Mouse (Mus musculus) lung, embryonic 14.5 days (tissue): ENCODE data around the gene Dusp18. TPM values are rescaled to one million over a fixed set of nuclear protein-coding genes. Genes with fewer than 3 reads are reported as not detected.
"Not testable (repeated sequence)": the region's sequence is repeated elsewhere in the genome, so short reads cannot be mapped to it uniquely, and the experiment has no call there.

Experiments
- ATAC-seq: fragments of 200-750 bp; cut with Nextera tagmentation; 2 replicates; pipeline ENCODE4 v1.8.0; 2017; ENCODE audit warnings: mild to moderate bottlenecking, moderate TSS enrichment, moderate library complexity; ENCODE audit not compliant: insufficient read depth
- DNase-seq: peaks from one replicate; pipeline ENCODE4 v3.0.0-alpha.2; 2015
- H3K27ac ChIP-seq: fragments of 300-500 bp; sonication (generic); 2 replicates; pipeline ENCODE4 v1.5.1; 2014; ENCODE audit warnings: low read depth, mild to moderate bottlenecking, moderate library complexity
- H3K27me3 ChIP-seq: fragments of 300-500 bp; sonication (generic); 2 replicates; pipeline ENCODE4 v1.6.1; 2014; ENCODE audit warnings: low read length, control low read depth; ENCODE audit not compliant: insufficient read depth
- H3K36me3 ChIP-seq: fragments of 300-500 bp; sonication (generic); 2 replicates; pipeline ENCODE4 v1.6.1; 2014; ENCODE audit warnings: control low read depth; ENCODE audit not compliant: insufficient read depth
- H3K4me1 ChIP-seq: fragments of 300-500 bp; sonication (generic); 2 replicates; pipeline ENCODE4 v1.6.1; 2014; ENCODE audit warnings: antibody characterized with exemption, control low read depth; ENCODE audit not compliant: insufficient read depth
- H3K4me2 ChIP-seq: fragments of 300-500 bp; sonication (generic); 2 replicates; pipeline ENCODE4 v1.6.1; 2014; ENCODE audit warnings: mild to moderate bottlenecking
- H3K4me3 ChIP-seq: fragments of 300-500 bp; sonication (generic); 2 replicates; pipeline ENCODE4 v1.5.1; 2014; ENCODE audit warnings: low read depth, low read length
- H3K9ac ChIP-seq: fragments of 300-500 bp; sonication (generic); 2 replicates; pipeline ENCODE4 v1.6.1; 2014
- H3K9me3 ChIP-seq: fragments of 300-500 bp; sonication (generic); 2 replicates; pipeline ENCODE4 v1.6.1; 2016; ENCODE audit warnings: low read depth, low read length, control low read depth
- CTCF ChIP-seq: IDR thresholded peaks from 2 replicates; pipeline ENCODE4 v1.5.1; 2016; ENCODE audit warnings: antibody characterized with exemption, low read depth
- WGBS: fragments of 180-500 bp; shearing (Covaris S2); extraction: QIAGEN DNeasy Blood & Tissue Kit; methylation state at CpG from one replicate; pipeline ENCODE4 v1.1.7; 2014; 5-methylcytosine and 5-hydroxymethylcytosine counted together
- polyA plus RNA-seq: library from polyadenylated mRNA; unstranded; fragments of >200 nt; fragmentation: Nextera tagmentation; extraction: Ambion mirVana; gene quantifications from 2 replicates; pipeline ENCODE4 v1.2.1, GENCODE M21; 2014

Gene Dusp18
- polyA plus RNA-seq, 1 experiment from 2014 or later, result 11.0 TPM

- H3K9ac ChIP-seq, result no peak overlapping the region
- no peak for ATAC-seq
- WGBS, result 62% methylated on average over 5 of the region's 5 CpGs
Observed at GRCm38 (mm10) chr11:3910513-3911310, 15.7 kb downstream of the Dusp18 start.

DNA sequence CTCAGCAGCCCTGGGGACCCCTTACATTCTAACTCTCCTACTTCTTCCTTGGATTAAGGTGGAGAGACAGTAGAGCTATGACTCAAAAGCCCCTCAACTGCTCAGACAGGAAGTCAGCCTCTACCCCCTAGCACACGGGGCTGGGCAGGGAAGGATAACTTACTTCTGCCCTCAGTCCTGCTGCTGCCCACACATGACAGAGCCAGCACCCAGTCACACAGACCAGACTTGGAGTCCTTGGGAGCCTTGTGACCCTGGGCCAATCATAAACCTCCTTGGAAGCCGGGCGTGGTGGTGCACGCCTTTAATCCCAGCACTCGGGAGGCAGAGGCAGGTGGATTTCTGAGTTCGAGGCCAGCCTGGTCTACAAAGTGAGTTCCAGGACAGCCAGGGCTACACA, 16.4 kb downstream of the Dusp18 start:
- not testable (repeated sequence) for H3K27ac ChIP-seq, H3K9ac ChIP-seq, H3K4me3 ChIP-seq, H3K36me3 ChIP-seq, H3K4me1 ChIP-seq, DNase-seq, H3K9me3 ChIP-seq, H3K27me3 ChIP-seq, ATAC-seq
- peak overlapping the region; percentile 11; the same call in 1 of the 2 replicates for H3K4me2 ChIP-seq
- 88% methylated on average over 6 of the region's 6 CpGs for WGBS

More at GRCm38 (mm10) chr11:3910513-3911310, 15.7 kb downstream of the Dusp18 start:
- Histone ChIP-seq H3K27me3 (0 out of 2 replicates have a peak, but pooled peaks cover 5% of the 10 kb centered on the region), H3K4me3 (no peak overlapping the region), H3K4me1 (peaks cover 10% of the 10 kb centered on the region), H3K4me2 (peak overlapping the region; percentile 11; the same call in 1 of the 2 replicates), H3K27ac (no peak overlapping the region), H3K9me3 (no peaks in the 10 kb centered on the region), H3K36me3 (no peaks in the 10 kb centered on the region)
- no peak for TF ChIP-seq CTCF
- no peak for DNase-seq

GRCm38 (mm10) chr11:3912100-3912874, 17.2 kb downstream of the Dusp18 start:
- no peak overlapping the region for H3K27ac ChIP-seq
- H3K9me3 ChIP-seq, result no peaks in the 10 kb centered on the region
- peak overlapping the region; percentile 96 for H3K4me2 ChIP-seq
- WGBS, result 19% methylated on average over 19 of the region's 19 CpGs
- H3K9ac ChIP-seq, result peak overlapping the region; percentile 46
- TF ChIP-seq CTCF, result no peak
- peaks cover 10% of the 10 kb centered on the region for H3K4me1 ChIP-seq
- H3K27me3 ChIP-seq, result 0 out of 2 replicates have a peak, but pooled peaks cover 5% of the 10 kb centered on the region
- H3K36me3 ChIP-seq, result no peaks in the 10 kb centered on the region
- peak overlapping the region; percentile 50 for H3K4me3 ChIP-seq
- DNase-seq (peak; percentile 59), ATAC-seq (peak; percentile 0; the same call in 1 of the 2 replicates)

- DNase-seq (peak; percentile 40), ATAC-seq (peak; percentile 4)
- no peak overlapping the region for H3K27ac ChIP-seq
- peak; percentile 38 for TF ChIP-seq CTCF
- WGBS, result 5% methylated on average over 16 of the region's 16 CpGs
- H3K9ac ChIP-seq, result peak overlapping the region; percentile 46
- no peaks in the 10 kb centered on the region for H3K36me3 ChIP-seq
- peak overlapping the region; percentile 96 for H3K4me2 ChIP-seq
- no peaks in the 10 kb centered on the region for H3K9me3 ChIP-seq
- peaks cover 10% of the 10 kb centered on the region for H3K4me1 ChIP-seq
- 0 out of 2 replicates have a peak, but pooled peaks cover 5% of the 10 kb centered on the region for H3K27me3 ChIP-seq
- H3K4me3 ChIP-seq, result peak overlapping the region; percentile 50
Observed at GRCm38 (mm10) chr11:3912875-3913271, 17.8 kb downstream of the Dusp18 start.

- Histone ChIP-seq H3K9ac (peak overlapping the region; percentile 46), H3K4me3 (peak overlapping the region; percentile 50), H3K27me3 (0 out of 2 replicates have a peak, but pooled peaks cover 5% of the 10 kb centered on the region), H3K36me3 (no peaks in the 10 kb centered on the region), H3K4me2 (peak overlapping the region; percentile 96), H3K9me3 (no peaks in the 10 kb centered on the region), H3K4me1 (peaks cover 10% of the 10 kb centered on the region), H3K27ac (peak overlapping the region; percentile 54; the same call in 1 of the 2 replicates)
- DNase-seq, result peak; percentile 92
- under 1% methylated on average over 65 of the region's 65 CpGs for WGBS
- ATAC-seq, result peak; percentile 89
- TF ChIP-seq CTCF, result no peak
Observed at GRCm38 (mm10) chr11:3913316-3914108, 18.5 kb downstream of the Dusp18 start.

DNA sequence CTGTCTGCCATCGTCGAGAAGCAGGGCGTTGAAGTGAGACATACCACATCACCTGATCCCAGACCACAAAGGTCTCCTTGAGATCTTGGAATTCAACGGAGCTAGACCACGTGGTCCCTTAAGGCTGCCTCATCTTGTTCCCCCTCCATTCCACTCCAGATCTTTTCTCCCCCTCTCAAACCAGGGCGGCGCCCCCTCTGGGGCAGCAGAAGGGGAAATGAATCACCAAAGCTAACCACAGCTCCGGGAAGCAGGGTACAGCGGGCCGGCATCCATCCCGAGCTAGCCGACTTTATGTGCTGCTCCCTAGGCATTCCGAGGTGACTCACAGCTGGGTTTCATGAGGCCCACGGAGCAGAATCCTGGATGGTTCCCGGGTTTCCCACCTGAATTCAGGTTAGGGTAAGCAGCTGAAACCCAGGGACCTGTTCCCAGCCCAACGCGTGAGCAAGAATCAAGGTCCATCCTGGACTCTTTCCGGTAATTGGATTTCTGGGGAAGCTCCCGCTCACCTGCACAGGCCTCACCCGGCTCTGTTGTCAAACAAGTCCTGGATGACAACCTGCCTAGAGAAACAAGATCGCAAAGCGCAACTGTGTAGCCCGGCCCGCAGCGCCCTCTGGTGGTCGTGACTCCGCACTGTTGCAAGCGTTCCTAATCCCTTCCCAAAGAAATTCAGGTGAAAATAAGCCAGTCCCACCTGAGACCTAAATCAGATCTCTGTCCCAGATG, 19.2 kb downstream of the Dusp18 start, which contains the start of gene Slc35e4:
TSS of gene Slc35e4 (minus strand) at position 556 of the 732 bp plus-strand sequence.
- Histone ChIP-seq H3K9me3 (no peaks in the 10 kb centered on the region), H3K4me3 (peak within 1 kb of the TSS; percentile 50), H3K27ac (peak within 1 kb of the TSS; percentile 54; the same call in 1 of the 2 replicates), H3K36me3 (no peaks in the 10 kb centered on the region), H3K9ac (peak within 1 kb of the TSS; percentile 46), H3K27me3 (0 out of 2 replicates have a peak, but pooled peaks cover 5% of the 10 kb centered on the region), H3K4me1 (peaks cover 10% of the 10 kb centered on the region), H3K4me2 (peak within 1 kb of the TSS; percentile 96)
- DNase-seq, result peak; percentile 91
- peak; percentile 94 for TF ChIP-seq CTCF
- WGBS, result under 1% methylated on average over 28 of the region's 28 CpGs
- peak; percentile 74 for ATAC-seq
